Mouse (Mus musculus) E14TG2a.4 (cell line): ENCODE data around the gene Fam169a.

Source experiments
- CTCF ChIP-seq: conservative IDR thresholded peaks from 2 replicates; pipeline ENCODE4 v1.5.1; 2014; ENCODE audit warnings: low read length
- NANOG ChIP-seq: IDR thresholded peaks from 2 replicates; pipeline ENCODE4 v1.6.1; 2014; ENCODE audit warnings: borderline replicate concordance, low read length, mixed read lengths

- no peak for TF ChIP-seq NANOG
- TF ChIP-seq CTCF = no peak
Observed at GRCm38 (mm10) chr13:97034262-97034661, 32.8 kb upstream of the Fam169a start, which contains the start of gene 1700029F12Rik.
